Mouse (Mus musculus): Measurements from ENCODE around the gene Oaz3. TPM values are rescaled to one million over a fixed set of nuclear protein-coding genes. Genes with fewer than 3 reads are reported as not detected.
A peak's percentile ranks its signal among the peaks of the same experiment; 100 is the strongest.

Gene Oaz3
- polyA plus RNA-seq, 1 experiment, result not detected

DNA sequence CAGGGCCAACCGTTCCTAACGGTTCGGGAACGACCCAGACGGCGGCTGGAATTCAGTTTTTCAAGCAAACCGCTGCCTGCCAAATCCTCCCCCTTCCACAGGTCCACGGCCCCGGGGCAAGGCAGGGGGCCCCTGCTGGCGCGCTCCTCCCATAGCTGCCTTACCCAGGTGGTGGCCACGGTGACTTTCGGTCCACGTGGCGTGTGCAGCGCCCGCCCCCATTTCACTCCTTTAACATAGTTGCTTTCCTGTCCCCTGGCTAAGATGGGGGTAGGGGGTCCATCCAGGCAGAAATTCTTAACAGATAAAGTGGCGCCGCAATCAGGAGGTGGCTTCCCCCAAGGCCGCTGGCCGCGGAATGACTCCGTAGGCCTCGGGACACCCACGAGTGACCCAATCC lies 31.2 kb downstream of the Oaz3 start:
- WGBS, result 2% methylated on average over 25 of the region's 25 CpGs
- TF ChIP-seq POLR2A (IDR thresholded peaks at IDR 0.05; ENCODE audit: low read depth, low read length) (no peak), CTCF (IDR thresholded peaks at IDR 0.05; ENCODE audit: extremely low read depth, insufficient read length, insufficient replicate concordance, low read depth, low read length) (no peak)
- Histone ChIP-seq H3K4me3 (ENCODE audit: low read depth, low read length) (peak overlapping the region; percentile 78), H3K36me3 (ENCODE audit: control insufficient read depth, insufficient read depth, low read length) (no peaks in the 10 kb centered on the region), H3K27ac (ENCODE audit: insufficient read depth, low read depth, low read length) (no peak overlapping the region), H3K4me1 (ENCODE audit: control insufficient read depth, insufficient read depth, insufficient read length, low read length) (peaks cover 9% of the 10 kb centered on the region), H3K27me3 (ENCODE audit: control insufficient read depth, insufficient read depth, low read length) (no peaks in the 10 kb centered on the region; the same call in 1 of the 2 replicates)

DNA sequence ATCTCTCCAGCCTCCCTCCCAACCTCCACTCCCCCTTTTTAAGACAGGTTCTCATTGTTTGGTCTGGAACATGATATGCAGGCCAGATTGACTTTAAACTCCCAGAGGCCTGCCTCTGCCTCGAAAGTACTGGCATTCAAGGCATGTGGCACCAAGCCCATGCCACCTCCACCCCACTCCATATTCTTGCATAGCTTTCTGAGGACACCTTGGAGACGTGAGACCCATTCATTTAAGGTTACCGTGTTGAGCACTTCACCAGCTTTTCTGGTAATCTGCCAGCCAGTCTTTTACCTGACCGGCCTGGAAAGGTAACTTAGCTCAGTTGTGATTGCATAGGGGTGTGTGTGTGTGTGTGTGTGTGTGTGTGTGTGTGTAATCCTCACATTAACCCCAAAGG lies 38.2 kb downstream of the Oaz3 start:
- Histone ChIP-seq H3K4me1 (ENCODE audit: control insufficient read depth, insufficient read depth, insufficient read length, low read length) (no peaks in the 10 kb centered on the region), H3K27me3 (ENCODE audit: control insufficient read depth, insufficient read depth, low read length) (no peaks in the 10 kb centered on the region), H3K4me3 (ENCODE audit: low read depth, low read length) (no peak overlapping the region), H3K27ac (ENCODE audit: insufficient read depth, low read depth, low read length) (no peak overlapping the region), H3K36me3 (ENCODE audit: control insufficient read depth, insufficient read depth, low read length) (no peaks in the 10 kb centered on the region)
- 44% methylated on average over 4 of the region's 4 CpGs for WGBS
- TF ChIP-seq CTCF (IDR thresholded peaks at IDR 0.05; ENCODE audit: extremely low read depth, insufficient read length, insufficient replicate concordance, low read depth, low read length) (no peak), POLR2A (IDR thresholded peaks at IDR 0.05; ENCODE audit: low read depth, low read length) (no peak)

DNA sequence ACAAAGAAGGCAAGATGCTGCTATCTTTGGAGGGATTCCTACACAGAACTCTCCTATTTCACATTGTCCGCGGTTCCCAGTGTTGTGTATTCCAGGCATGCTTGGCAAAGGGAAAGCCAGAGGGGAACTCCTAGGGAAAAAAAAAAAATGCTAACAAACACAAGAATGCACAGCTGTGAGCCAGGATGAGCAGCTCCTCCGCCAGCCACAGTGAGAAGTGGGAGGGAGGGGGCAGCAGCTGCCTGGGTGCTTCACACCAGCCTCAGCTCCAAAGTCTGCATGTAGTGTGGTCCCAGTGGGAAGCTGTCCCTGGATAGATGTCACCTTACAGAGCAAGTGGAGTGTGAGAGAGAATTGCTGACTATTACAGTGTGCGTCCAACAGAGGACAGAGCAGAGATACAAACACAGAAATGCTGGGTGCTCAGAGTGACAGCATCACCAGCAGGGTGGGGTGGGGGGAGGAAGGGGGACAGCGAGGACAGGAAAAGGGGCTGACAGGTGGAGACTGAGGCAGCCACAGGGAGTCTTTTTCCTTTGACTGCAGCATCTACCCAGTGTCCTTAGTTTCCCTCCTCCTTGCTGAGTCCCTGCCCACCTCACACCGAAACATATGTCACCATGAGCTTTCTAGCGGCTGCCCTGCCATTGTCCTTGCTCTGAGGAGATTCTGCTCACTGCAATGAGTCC lies 39.2 kb downstream of the Oaz3 start:
- H3K27me3 ChIP-seq (ENCODE audit: control insufficient read depth, insufficient read depth, low read length), result peaks cover 4% of the 10 kb centered on the region; the same call in 1 of the 2 replicates
- no peak overlapping the region for H3K27ac ChIP-seq (ENCODE audit: insufficient read depth, low read depth, low read length)
- no peaks in the 10 kb centered on the region for H3K4me1 ChIP-seq (ENCODE audit: control insufficient read depth, insufficient read depth, insufficient read length, low read length)
- 36% methylated on average over 7 of the region's 7 CpGs for WGBS
- no peak for TF ChIP-seq POLR2A (IDR thresholded peaks at IDR 0.05; ENCODE audit: low read depth, low read length)
- no peak for TF ChIP-seq CTCF (IDR thresholded peaks at IDR 0.05; ENCODE audit: extremely low read depth, insufficient read length, insufficient replicate concordance, low read depth, low read length)
- H3K4me3 ChIP-seq (ENCODE audit: low read depth, low read length), result no peak overlapping the region
- no peaks in the 10 kb centered on the region for H3K36me3 ChIP-seq (ENCODE audit: control insufficient read depth, insufficient read depth, low read length)

DNA sequence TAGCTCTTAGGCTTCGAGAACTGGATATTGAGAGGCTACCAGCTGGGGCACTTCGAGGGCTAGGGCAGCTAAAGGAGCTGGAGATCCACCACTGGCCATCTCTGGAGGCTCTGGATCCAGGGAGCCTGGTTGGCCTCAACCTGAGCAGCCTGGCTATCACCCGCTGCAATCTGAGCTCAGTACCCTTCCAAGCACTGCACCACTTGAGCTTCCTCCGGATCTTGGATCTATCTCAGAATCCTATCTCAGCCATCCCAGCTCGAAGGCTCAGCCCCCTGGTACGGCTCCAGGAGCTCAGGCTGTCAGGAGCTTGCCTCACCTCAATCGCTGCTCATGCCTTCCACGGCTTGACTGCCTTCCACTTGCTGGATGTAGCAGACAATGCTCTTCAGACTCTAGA lies 41.3 kb downstream of the Oaz3 start:
- TF ChIP-seq POLR2A (IDR thresholded peaks at IDR 0.05; ENCODE audit: low read depth, low read length) (no peak), CTCF (IDR thresholded peaks at IDR 0.05; ENCODE audit: extremely low read depth, insufficient read length, insufficient replicate concordance, low read depth, low read length) (no peak)
- no peak overlapping the region for H3K4me3 ChIP-seq (ENCODE audit: low read depth, low read length)
- no peak overlapping the region for H3K27ac ChIP-seq (ENCODE audit: insufficient read depth, low read depth, low read length)
- H3K36me3 ChIP-seq (ENCODE audit: control insufficient read depth, insufficient read depth, low read length), result no peaks in the 10 kb centered on the region
- WGBS, result 59% methylated on average over 8 of the region's 8 CpGs
- H3K4me1 ChIP-seq (ENCODE audit: control insufficient read depth, insufficient read depth, insufficient read length, low read length), result no peaks in the 10 kb centered on the region
- peaks cover 8% of the 10 kb centered on the region; the same call in 1 of the 2 replicates for H3K27me3 ChIP-seq (ENCODE audit: control insufficient read depth, insufficient read depth, low read length)

DNA sequence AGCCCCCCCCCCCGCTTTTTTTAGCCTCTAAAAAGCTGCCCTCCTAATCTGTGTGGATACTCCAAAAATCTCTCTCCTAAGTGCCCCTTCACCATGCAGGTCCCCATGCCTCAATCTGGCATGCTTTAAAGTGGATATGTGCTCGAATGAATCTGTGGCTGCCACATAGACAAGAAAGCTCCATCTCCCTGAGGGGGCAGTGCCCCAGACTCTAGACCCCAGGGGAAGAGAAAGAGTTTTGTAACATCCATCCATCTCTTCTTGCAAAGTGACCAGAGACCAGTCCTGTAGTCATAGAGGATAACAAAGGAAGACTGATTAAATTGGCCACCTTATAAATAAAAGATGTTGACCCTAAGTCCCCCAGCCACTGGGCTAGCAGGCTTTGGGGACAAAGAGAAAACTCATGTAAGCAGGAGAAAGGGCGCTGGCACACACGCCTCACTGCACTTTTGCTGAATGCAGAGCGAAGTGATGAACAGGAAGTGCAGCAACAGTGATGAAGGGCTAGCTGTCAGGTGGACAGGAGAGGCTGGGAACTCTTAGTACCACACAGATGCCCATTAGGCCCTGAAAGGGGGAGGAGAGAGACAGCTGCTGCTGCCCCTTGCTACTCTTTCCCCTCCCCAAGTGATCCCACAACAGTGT lies 43.9 kb downstream of the Oaz3 start:
- Histone ChIP-seq H3K4me3 (ENCODE audit: low read depth, low read length) (no peak overlapping the region), H3K4me1 (ENCODE audit: control insufficient read depth, insufficient read depth, insufficient read length, low read length) (no peaks in the 10 kb centered on the region), H3K27ac (ENCODE audit: insufficient read depth, low read depth, low read length) (no peak overlapping the region), H3K36me3 (ENCODE audit: control insufficient read depth, insufficient read depth, low read length) (peaks cover 3% of the 10 kb centered on the region; the same call in 1 of the 2 replicates), H3K27me3 (ENCODE audit: control insufficient read depth, insufficient read depth, low read length) (peaks cover 8% of the 10 kb centered on the region; the same call in 1 of the 2 replicates)
- TF ChIP-seq POLR2A (IDR thresholded peaks at IDR 0.05; ENCODE audit: low read depth, low read length) (no peak), CTCF (IDR thresholded peaks at IDR 0.05; ENCODE audit: extremely low read depth, insufficient read length, insufficient replicate concordance, low read depth, low read length) (no peak)
- WGBS, result 52% methylated on average over 5 of the region's 5 CpGs

DNA sequence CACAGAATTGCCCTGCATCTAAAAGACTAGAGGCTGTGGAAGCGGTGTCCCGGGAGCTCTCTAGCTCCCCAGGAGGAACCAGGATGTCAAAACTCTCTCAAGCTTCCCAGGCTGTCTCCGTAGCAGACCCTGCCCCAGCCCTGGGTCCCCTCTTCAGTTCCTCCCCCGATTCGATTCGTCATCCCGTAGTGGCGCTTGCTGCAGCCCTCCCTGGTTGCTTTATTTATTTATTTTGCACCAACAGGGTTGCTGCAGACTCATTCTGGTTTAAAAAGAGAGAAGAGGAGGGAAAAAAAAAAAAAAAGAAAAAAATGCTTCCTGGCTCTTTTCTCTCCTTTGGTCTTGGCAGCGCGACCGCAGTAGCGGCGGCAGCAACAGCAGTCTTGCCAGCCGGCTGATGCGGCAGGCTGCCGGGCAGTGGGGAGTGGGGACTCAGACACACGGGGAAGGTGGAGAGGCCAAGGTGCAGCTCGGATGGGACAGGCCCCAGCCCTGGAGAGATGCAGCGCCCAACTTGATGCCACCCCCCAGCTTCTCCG lies 44.7 kb downstream of the Oaz3 start:
- WGBS, result 8% methylated on average over 20 of the region's 20 CpGs
- Histone ChIP-seq H3K4me1 (ENCODE audit: control insufficient read depth, insufficient read depth, insufficient read length, low read length) (no peaks in the 10 kb centered on the region), H3K27me3 (ENCODE audit: control insufficient read depth, insufficient read depth, low read length) (peaks cover 8% of the 10 kb centered on the region; the same call in 1 of the 2 replicates), H3K36me3 (ENCODE audit: control insufficient read depth, insufficient read depth, low read length) (peaks cover 3% of the 10 kb centered on the region; the same call in 1 of the 2 replicates), H3K4me3 (ENCODE audit: low read depth, low read length) (no peak overlapping the region), H3K27ac (ENCODE audit: insufficient read depth, low read depth, low read length) (no peak overlapping the region)
- no peak for TF ChIP-seq CTCF (IDR thresholded peaks at IDR 0.05; ENCODE audit: extremely low read depth, insufficient read length, insufficient replicate concordance, low read depth, low read length)
- TF ChIP-seq POLR2A (IDR thresholded peaks at IDR 0.05; ENCODE audit: low read depth, low read length), result no peak

DNA sequence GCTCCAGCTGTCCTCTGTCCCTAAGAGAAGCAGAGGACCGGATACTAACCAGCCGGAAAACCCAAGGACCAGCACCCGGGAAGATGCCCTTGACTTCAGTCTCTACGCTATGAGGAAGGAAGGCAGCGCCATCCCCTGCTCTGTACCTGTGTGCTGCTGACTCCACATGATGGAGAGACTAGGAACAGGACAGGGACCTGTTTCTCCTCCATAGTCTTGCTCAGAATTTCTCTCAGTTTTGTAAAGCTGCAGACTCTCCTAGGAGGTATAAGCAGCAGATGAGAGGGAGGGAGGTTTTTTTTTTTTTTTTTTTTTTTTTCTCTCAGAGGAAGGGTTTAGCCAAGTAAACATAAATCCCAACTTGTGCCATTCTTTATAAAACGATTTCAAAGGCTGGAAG lies 45.5 kb downstream of the Oaz3 start, which contains the start of gene Lingo4:
Gene Lingo4, plus strand, starts transcription at position 301 of the 400 bp plus-strand sequence.
- no peak for TF ChIP-seq CTCF (IDR thresholded peaks at IDR 0.05; ENCODE audit: extremely low read depth, insufficient read length, insufficient replicate concordance, low read depth, low read length)
- TF ChIP-seq POLR2A (IDR thresholded peaks at IDR 0.05; ENCODE audit: low read depth, low read length), result no peak
- H3K36me3 ChIP-seq (ENCODE audit: control insufficient read depth, insufficient read depth, low read length), result peaks cover 7% of the 10 kb centered on the region
- no peak within 1 kb of the TSS for H3K4me3 ChIP-seq (ENCODE audit: low read depth, low read length)
- peaks cover 8% of the 10 kb centered on the region; the same call in 1 of the 2 replicates for H3K27me3 ChIP-seq (ENCODE audit: control insufficient read depth, insufficient read depth, low read length)
- no peak within 1 kb of the TSS for H3K27ac ChIP-seq (ENCODE audit: insufficient read depth, low read depth, low read length)
- WGBS, result 78% methylated on average over 6 of the region's 6 CpGs
- H3K4me1 ChIP-seq (ENCODE audit: control insufficient read depth, insufficient read depth, insufficient read length, low read length), result no peaks in the 10 kb centered on the region
